Mouse (Mus musculus) MEL (cell line): ENCODE data around the gene Pdgfd. TPM values are rescaled to one million over a fixed set of nuclear protein-coding genes. Genes with fewer than 3 reads are reported as not detected.

ENCODE experiments used
- DNase-seq: peaks from one replicate; pipeline ENCODE4 v3.0.0; 2011; ENCODE audit warnings: low read depth, low spot score
- H3K27ac ChIP-seq: 2 replicates; pipeline ENCODE4 v1.5.1; 2012; ENCODE audit warnings: low read depth, mild to moderate bottlenecking, control low read depth, low read length, moderate library complexity; ENCODE audit not compliant: control insufficient read depth
- H3K27me3 ChIP-seq, 2 experiments: fragments of 150-350 bp in 1 of 2; sonication (generic) in 1 of 2; 2 replicates each; pipeline ENCODE4 v1.6.1; 2012; ENCODE audit warnings: low read length in 2 of 2, mild to moderate bottlenecking in 2 of 2, improper control_type of control experiment in 1 of 2, moderate library complexity in 1 of 2; ENCODE audit not compliant: insufficient read depth in 2 of 2, control insufficient read depth in 1 of 2
- H3K36me3 ChIP-seq, 2 experiments: 2 replicates each; pipeline ENCODE4 v1.6.1; 2012 to 2014; ENCODE audit warnings: low read length in 2 of 2, improper control_type of control experiment in 1 of 2, inconsistent platforms in 1 of 2, mild to moderate bottlenecking in 1 of 2; ENCODE audit not compliant: insufficient read depth in 2 of 2, control insufficient read depth in 1 of 2
- H3K4me1 ChIP-seq, 2 experiments: fragments of 150-350 bp in 1 of 2; sonication (generic) in 1 of 2; 2 replicates each; pipeline ENCODE4 v1.6.1; 2012; ENCODE audit warnings: low read length in 2 of 2, improper control_type of control experiment in 1 of 2, mild to moderate bottlenecking in 1 of 2; ENCODE audit not compliant: insufficient read depth in 2 of 2, control insufficient read depth in 1 of 2
- H3K4me3 ChIP-seq, 2 experiments: fragments of 150-350 bp in 1 of 2; sonication (generic) in 1 of 2; 2 replicates each; pipeline ENCODE4 v1.5.1; 2012; ENCODE audit warnings: low read depth in 2 of 2, low read length in 2 of 2, mild to moderate bottlenecking in 2 of 2, moderate library complexity in 2 of 2, control low read depth in 1 of 2, improper control_type of control experiment in 1 of 2; ENCODE audit not compliant: control insufficient read depth in 1 of 2, insufficient read depth in 1 of 2
- H3K79me2 ChIP-seq: 2 replicates; pipeline ENCODE4 v1.6.1; 2012; ENCODE audit warnings: mild to moderate bottlenecking, low read length, moderate library complexity; ENCODE audit not compliant: control insufficient read depth, poor library complexity, insufficient read depth
- H3K9ac ChIP-seq: 2 replicates; pipeline ENCODE4 v1.6.1; 2012; ENCODE audit warnings: low read depth, mild to moderate bottlenecking, control low read depth, low read length, moderate library complexity; ENCODE audit not compliant: control insufficient read depth, poor library complexity, severe bottlenecking
- H3K9me3 ChIP-seq: fragments of 150-350 bp; sonication (generic); replicated peaks from 2 replicates; pipeline ENCODE4 v1.6.1; 2012; ENCODE audit warnings: mild to moderate bottlenecking, low read length, improper control_type of control experiment, moderate library complexity; ENCODE audit not compliant: insufficient read depth
- E2F4 ChIP-seq: IDR thresholded peaks from 2 replicates; pipeline ENCODE4 v1.6.1; 2011; ENCODE audit warnings: low read depth, low read length, improper control_type of control experiment, borderline replicate concordance
- GABPA ChIP-seq: IDR thresholded peaks from 2 replicates; pipeline ENCODE4 v1.6.1; 2012; ENCODE audit warnings: low read depth, mild to moderate bottlenecking, inconsistent platforms, low read length, improper control_type of control experiment, moderate library complexity
- GATA1 ChIP-seq: IDR thresholded peaks from 2 replicates; pipeline ENCODE4 v1.6.1; 2011; ENCODE audit warnings: low read depth, low read length, improper control_type of control experiment
- HCFC1 ChIP-seq: IDR thresholded peaks from 2 replicates; pipeline ENCODE4 v1.6.1; 2012; ENCODE audit warnings: low read depth, mild to moderate bottlenecking, inconsistent platforms, low read length, improper control_type of control experiment, moderate library complexity
- KAT2A ChIP-seq: conservative IDR thresholded peaks from 2 replicates; pipeline ENCODE4 v1.6.1; 2012; ENCODE audit warnings: low read depth, low read length, improper control_type of control experiment, inconsistent platforms
- MYC ChIP-seq: IDR thresholded peaks from 2 replicates; pipeline ENCODE4 v1.6.1; 2011; ENCODE audit warnings: low read depth, mild to moderate bottlenecking, low read length, improper control_type of control experiment, moderate library complexity
- NRF1 ChIP-seq: IDR thresholded peaks from 2 replicates; pipeline ENCODE4 v1.6.1; 2014; ENCODE audit warnings: low read depth, mild to moderate bottlenecking, inconsistent platforms, low read length, improper control_type of control experiment, moderate library complexity; ENCODE audit not compliant: poor library complexity, insufficient read depth, severe bottlenecking
- POLR2AphosphoS2 ChIP-seq: IDR thresholded peaks from 2 replicates; pipeline ENCODE4 v1.6.1; 2011; ENCODE audit warnings: low read length, improper control_type of control experiment
- POLR2AphosphoS5 ChIP-seq: IDR thresholded peaks from 2 replicates; pipeline ENCODE4 v1.6.1; 2012; ENCODE audit warnings: low read depth, borderline replicate concordance, mild to moderate bottlenecking, inconsistent platforms, low read length, moderate library complexity, mixed read lengths
- TBP ChIP-seq: IDR thresholded peaks from 2 replicates; pipeline ENCODE4 v1.8.0; 2011; ENCODE audit warnings: low read depth, low read length, improper control_type of control experiment
- UBTF ChIP-seq: IDR thresholded peaks from 2 replicates; pipeline ENCODE4 v1.6.1; 2012; ENCODE audit warnings: low read depth, mild to moderate bottlenecking, inconsistent platforms, low read length, improper control_type of control experiment, moderate library complexity, borderline replicate concordance; ENCODE audit not compliant: insufficient read depth
- USF1 ChIP-seq: IDR thresholded peaks from 2 replicates; pipeline ENCODE4 v1.6.1; 2014; ENCODE audit warnings: low read depth, mild to moderate bottlenecking, inconsistent platforms, low read length, improper control_type of control experiment, moderate library complexity
- USF2 ChIP-seq, 2 experiments: IDR thresholded peaks; 2 replicates each; pipeline ENCODE4 v1.6.1; 2011 to 2012; ENCODE audit warnings: improper control_type of control experiment in 2 of 2, low read length in 2 of 2, borderline replicate concordance in 1 of 2, inconsistent platforms in 1 of 2, low read depth in 1 of 2, mild to moderate bottlenecking in 1 of 2; ENCODE audit not compliant: insufficient read depth in 1 of 2
- ZMIZ1 ChIP-seq: IDR thresholded peaks from 2 replicates; pipeline ENCODE4 v1.6.1; 2012; ENCODE audit warnings: low read depth, mild to moderate bottlenecking, inconsistent platforms, low read length, improper control_type of control experiment, moderate library complexity
- ZNF384 ChIP-seq: IDR thresholded peaks from 2 replicates; pipeline ENCODE4 v1.6.1; 2012; ENCODE audit warnings: low read depth, mild to moderate bottlenecking, inconsistent platforms, low read length, improper control_type of control experiment
- polyA plus RNA-seq, 2 experiments: library from polyadenylated mRNA; stranded (reverse) in 1 of 2; unstranded in 1 of 2; fragments of >175 nt in 1 of 2; fragments of >200 nt in 1 of 2; gene quantifications; 2 replicates each; pipeline versions ENCODE4 v1.2.1 to v1.2.4; 2012; ENCODE audit warnings: low replicate concordance in 2 of 2, low read depth in 1 of 2; ENCODE audit not compliant: insufficient read length in 2 of 2, insufficient read depth in 1 of 2, missing spikeins in 1 of 2
- total RNA-seq: library from RNA; depleted of rRNA; stranded (reverse); fragments of 300-350 nt; gene quantifications from 2 replicates; pipeline ENCODE4 v1.2.3, GENCODE M21; 2012

The Pdgfd gene
- total and polyA plus RNA-seq, 3 experiments: not detected

GRCm38 (mm10) chr9:6170962-6171361, 2.6 kb downstream of the Pdgfd start:
- Histone ChIP-seq H3K4me1 (no peaks in the 10 kb centered on the region), H3K27me3 (no peaks in the 10 kb centered on the region), H3K4me3 (no peak overlapping the region), H3K36me3 (no peaks in the 10 kb centered on the region), H3K9me3 (no peaks in the 10 kb centered on the region), H3K27ac (no peak overlapping the region), H3K79me2 (no peaks in the 10 kb centered on the region), H3K9ac (no peak overlapping the region)
- TF ChIP-seq ZMIZ1 (no peak), ZNF384 (no peak), GABPA (no peak), NRF1 (no peak)
- no peak for DNase-seq

DNA sequence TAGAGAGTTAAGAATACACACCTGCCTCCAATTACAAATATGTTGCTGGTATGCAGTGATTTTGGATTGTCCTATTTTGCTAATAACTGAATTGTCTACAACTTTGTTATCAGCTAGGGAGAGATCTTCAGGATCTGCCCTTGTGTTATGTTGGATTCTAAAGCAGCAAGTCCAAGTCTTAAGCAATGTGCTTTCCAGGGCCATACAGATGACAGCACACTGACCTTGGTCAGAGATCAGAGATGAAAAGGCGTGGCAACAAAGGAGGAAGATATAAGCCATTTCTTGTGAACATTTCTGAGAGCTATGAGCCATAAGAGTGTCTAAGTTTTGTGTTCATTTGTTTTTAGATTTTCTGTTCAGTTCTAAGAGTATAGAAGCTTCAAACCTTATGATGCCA, 4.9 kb downstream of the Pdgfd start:
- Histone ChIP-seq H3K36me3 (no peaks in the 10 kb centered on the region), H3K79me2 (no peaks in the 10 kb centered on the region), H3K27me3 (no peaks in the 10 kb centered on the region), H3K27ac (no peak overlapping the region), H3K9ac (no peak overlapping the region), H3K4me3 (no peak overlapping the region), H3K4me1 (no peaks in the 10 kb centered on the region), H3K9me3 (no peaks in the 10 kb centered on the region)
- no peak for DNase-seq
- TF ChIP-seq POLR2AphosphoS2 (no peak), USF1 (no peak), ZMIZ1 (no peak), E2F4 (no peak), MYC (no peak), KAT2A (no peak), UBTF (no peak), ZNF384 (no peak), TBP (no peak)

- no peak overlapping the region for H3K4me3 ChIP-seq
- H3K36me3 ChIP-seq: no peaks in the 10 kb centered on the region
- H3K4me1 ChIP-seq: no peaks in the 10 kb centered on the region
- no peak for TF ChIP-seq GATA1
- TF ChIP-seq POLR2AphosphoS5: no peak
- TF ChIP-seq USF2 (IDR thresholded peaks at IDR 0.05; ENCODE audit: borderline replicate concordance in 1 of 2, insufficient read depth in 1 of 2, low read depth in 1 of 2, low read length in 2 of 2): no peak
- TF ChIP-seq HCFC1: no peak
- H3K27ac ChIP-seq: no peak overlapping the region
- H3K79me2 ChIP-seq: no peaks in the 10 kb centered on the region
- no peak overlapping the region for H3K9ac ChIP-seq
- no peaks in the 10 kb centered on the region for H3K27me3 ChIP-seq
- no peak for DNase-seq
- H3K9me3 ChIP-seq: no peaks in the 10 kb centered on the region
These were observed 7.3 kb downstream of the Pdgfd start for GRCm38 (mm10) chr9:6175731-6176130.
